Mouse (Mus musculus): ENCODE measurements around the gene Gna12. TPM values are rescaled to one million over a fixed set of nuclear protein-coding genes. Genes with fewer than 3 reads are reported as not detected.

The Gna12 gene
- polyA plus RNA-seq, 1 experiment from 2014 or later, result 31.1 TPM

DNA sequence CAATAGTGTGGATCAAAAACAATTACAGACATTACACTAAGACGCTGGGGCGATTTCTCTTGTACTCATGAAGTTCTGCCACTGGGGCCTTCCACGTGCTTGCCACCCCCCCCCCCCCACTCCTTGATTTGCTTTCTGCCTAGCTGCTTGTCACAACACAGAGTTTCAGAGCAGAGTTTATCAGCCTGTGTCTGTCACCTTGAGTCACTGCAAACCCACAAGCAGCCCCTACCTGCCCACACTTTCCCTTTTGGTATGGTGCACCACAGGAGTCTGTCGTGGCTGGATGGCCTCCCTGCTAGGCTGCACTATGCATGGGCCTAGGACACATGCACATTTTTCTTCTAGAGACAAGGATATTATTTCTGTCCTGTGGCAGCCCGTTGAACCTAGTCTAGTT, 31.5 kb downstream of the Gna12 start:
- Histone ChIP-seq H3K4me2 (no peak overlapping the region; the same call in 1 of the 2 replicates), H3K4me3 (ENCODE audit: low read depth, low read length) (no peak overlapping the region), H3K27me3 (replicated peaks; ENCODE audit: control insufficient read depth, insufficient read depth, low read length) (no peaks in the 10 kb centered on the region), H3K36me3 (ENCODE audit: control insufficient read depth, insufficient read depth, low read length) (no peaks in the 10 kb centered on the region), H3K9ac (ENCODE audit: low read depth, low read length) (peak overlapping the region; percentile 50; the same call in 1 of the 2 replicates), H3K9me3 (ENCODE audit: control insufficient read depth, low read length) (no peaks in the 10 kb centered on the region), H3K4me1 (replicated peaks; ENCODE audit: control insufficient read depth, insufficient read depth, low read length) (peaks cover 57% of the 10 kb centered on the region), H3K27ac (ENCODE audit: low read depth, low read length) (peak overlapping the region; percentile 61)
- ATAC-seq (replicated peaks; ENCODE audit: low FRiP score) (0 out of 2 replicates have a peak, but pooled peaks have one; percentile 8), DNase-seq (ENCODE audit: low spot score) (no peak)
- 48% methylated on average over 5 of the region's 5 CpGs for WGBS

DNA sequence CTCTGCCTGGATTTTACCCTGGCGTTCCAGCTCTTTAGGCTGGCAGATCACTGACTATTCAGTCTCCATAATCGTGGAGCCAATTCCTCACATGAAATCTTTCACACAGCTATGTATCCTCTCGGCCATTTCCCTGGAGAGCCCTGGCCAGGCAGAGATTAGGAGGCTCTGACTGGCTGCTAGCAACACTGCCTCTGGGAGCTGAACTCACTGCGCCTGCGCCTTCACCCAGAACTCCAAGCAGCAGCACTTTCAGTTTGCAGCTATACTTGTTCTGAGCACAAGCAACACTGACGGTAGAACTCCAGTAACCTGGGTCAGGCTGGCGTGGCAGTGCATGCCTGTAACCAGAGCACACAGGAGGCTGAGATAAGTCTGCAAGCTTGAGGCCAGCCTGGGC, 32.1 kb downstream of the Gna12 start:
- Histone ChIP-seq H3K9me3 (ENCODE audit: control insufficient read depth, low read length) (no peaks in the 10 kb centered on the region), H3K27ac (ENCODE audit: low read depth, low read length) (no peak overlapping the region; the same call in 1 of the 2 replicates), H3K27me3 (replicated peaks; ENCODE audit: control insufficient read depth, insufficient read depth, low read length) (no peaks in the 10 kb centered on the region), H3K4me1 (replicated peaks; ENCODE audit: control insufficient read depth, insufficient read depth, low read length) (peaks cover 63% of the 10 kb centered on the region), H3K36me3 (ENCODE audit: control insufficient read depth, insufficient read depth, low read length) (no peaks in the 10 kb centered on the region), H3K4me2 (peak overlapping the region; percentile 23; the same call in 1 of the 2 replicates), H3K9ac (ENCODE audit: low read depth, low read length) (peak overlapping the region; percentile 51; the same call in 1 of the 2 replicates), H3K4me3 (ENCODE audit: low read depth, low read length) (no peak overlapping the region)
- DNase-seq (ENCODE audit: low spot score), result no peak
- 60% methylated on average over 7 of the region's 7 CpGs for WGBS
- no peak for ATAC-seq (replicated peaks; ENCODE audit: low FRiP score)

DNA sequence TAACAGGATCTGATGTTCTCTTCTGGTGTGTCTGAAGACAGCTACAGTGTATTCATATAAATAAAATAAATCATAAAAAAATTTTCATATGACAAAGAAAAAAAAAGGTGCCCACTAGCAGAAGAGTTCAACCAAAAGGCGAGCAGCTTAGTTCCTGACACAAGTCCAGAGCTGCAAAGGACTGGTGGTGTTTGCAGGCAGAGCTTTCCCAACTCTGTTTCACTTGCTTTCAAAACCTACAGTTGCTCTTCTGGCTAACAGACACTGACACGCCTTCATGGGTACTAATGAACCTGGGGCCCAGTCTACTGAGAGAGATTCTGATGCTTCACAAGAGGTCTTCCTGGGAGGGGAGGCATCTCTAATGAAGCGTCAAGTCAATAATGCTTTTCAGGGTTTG, 34.2 kb downstream of the Gna12 start:
- WGBS, result 73% methylated on average over 3 of the region's 3 CpGs
- no peaks in the 10 kb centered on the region for H3K9me3 ChIP-seq (ENCODE audit: control insufficient read depth, low read length)
- H3K9ac ChIP-seq (ENCODE audit: low read depth, low read length), result 0 out of 2 replicates have a peak overlapping the region, but pooled peaks have one; percentile 2
- no peaks in the 10 kb centered on the region for H3K36me3 ChIP-seq (ENCODE audit: control insufficient read depth, insufficient read depth, low read length)
- no peak for ATAC-seq (replicated peaks; ENCODE audit: low FRiP score)
- no peak for DNase-seq (ENCODE audit: low spot score)
- no peak overlapping the region for H3K4me3 ChIP-seq (ENCODE audit: low read depth, low read length)
- H3K27ac ChIP-seq (ENCODE audit: low read depth, low read length), result peak overlapping the region; percentile 87; the same call in 1 of the 2 replicates
- peaks cover 74% of the 10 kb centered on the region for H3K4me1 ChIP-seq (replicated peaks; ENCODE audit: control insufficient read depth, insufficient read depth, low read length)
- H3K27me3 ChIP-seq (replicated peaks; ENCODE audit: control insufficient read depth, insufficient read depth, low read length), result no peaks in the 10 kb centered on the region
- H3K4me2 ChIP-seq, result no peak overlapping the region

DNA sequence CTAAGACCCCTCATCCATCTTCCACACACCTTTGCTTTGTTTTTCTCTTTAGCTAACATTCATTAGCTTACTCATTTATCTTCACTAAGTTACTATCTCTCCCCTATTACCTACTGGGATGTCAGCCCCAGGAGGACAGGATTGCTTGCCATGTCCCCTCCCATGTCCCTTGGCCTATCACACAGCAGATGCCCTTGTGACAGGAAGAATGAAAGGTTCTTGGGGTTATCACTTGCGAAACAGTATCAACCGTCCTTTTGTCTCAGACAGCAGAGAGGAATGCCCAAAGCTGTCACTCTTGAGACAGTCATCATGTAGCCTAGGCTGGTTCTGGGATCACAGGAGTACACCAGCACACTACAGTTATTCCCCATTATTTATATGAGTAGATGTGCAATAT, 35.1 kb downstream of the Gna12 start:
- Histone ChIP-seq H3K4me2 (peak overlapping the region; percentile 19), H3K27me3 (replicated peaks; ENCODE audit: control insufficient read depth, insufficient read depth, low read length) (no peaks in the 10 kb centered on the region), H3K36me3 (ENCODE audit: control insufficient read depth, insufficient read depth, low read length) (no peaks in the 10 kb centered on the region), H3K9me3 (ENCODE audit: control insufficient read depth, low read length) (no peaks in the 10 kb centered on the region), H3K27ac (ENCODE audit: low read depth, low read length) (peak overlapping the region; percentile 87), H3K9ac (ENCODE audit: low read depth, low read length) (no peak overlapping the region; the same call in 1 of the 2 replicates), H3K4me3 (ENCODE audit: low read depth, low read length) (no peak overlapping the region), H3K4me1 (replicated peaks; ENCODE audit: control insufficient read depth, insufficient read depth, low read length) (peaks cover 82% of the 10 kb centered on the region)
- WGBS, result 11% methylated on average over 2 of the region's 2 CpGs
- ATAC-seq (replicated peaks; ENCODE audit: low FRiP score) (peak; percentile 86), DNase-seq (ENCODE audit: low spot score) (no peak)

DNA sequence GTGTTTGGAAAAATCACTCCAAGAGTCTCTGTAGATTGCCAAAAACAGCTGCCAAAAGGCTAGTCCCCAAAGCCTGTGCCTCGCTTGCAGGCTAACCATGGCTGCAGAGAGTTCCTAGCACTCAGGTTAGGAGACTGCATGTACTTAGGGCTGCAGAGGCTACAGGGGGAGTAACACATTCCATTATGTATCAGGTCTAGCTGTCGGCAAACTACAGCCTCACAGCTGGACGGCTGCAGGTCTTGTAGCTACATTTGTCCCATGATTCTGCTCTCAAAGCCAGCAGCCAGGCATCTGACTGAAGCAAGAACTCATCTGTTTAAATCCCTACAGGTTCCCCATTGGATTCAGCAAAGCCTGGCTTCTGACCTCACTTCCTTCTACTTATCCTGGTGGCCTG, 35.5 kb downstream of the Gna12 start:
- WGBS, result 39% methylated on average over 3 of the region's 3 CpGs
- peak overlapping the region; percentile 13 for H3K9ac ChIP-seq (ENCODE audit: low read depth, low read length)
- no peak overlapping the region for H3K4me3 ChIP-seq (ENCODE audit: low read depth, low read length)

DNA sequence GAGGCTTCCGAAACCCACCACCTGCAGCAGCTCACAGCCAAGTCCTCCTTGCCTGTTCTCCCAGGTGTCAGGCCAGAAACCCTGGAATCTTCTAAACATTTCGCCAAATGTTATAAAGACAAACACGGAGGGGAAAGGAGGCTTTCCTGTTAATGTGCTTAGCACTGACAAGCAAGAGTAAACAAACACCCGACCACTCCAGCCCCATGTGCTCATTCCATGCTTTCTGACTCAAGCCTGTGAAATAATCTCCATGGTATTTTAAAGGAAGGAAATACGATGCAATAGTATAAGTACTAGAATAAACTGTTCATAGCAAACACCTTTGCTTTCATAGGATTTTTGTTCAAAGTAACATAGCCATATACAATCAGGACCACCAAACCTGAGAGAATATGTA, 38.0 kb downstream of the Gna12 start:
- H3K27ac ChIP-seq (ENCODE audit: low read depth, low read length), result 0 out of 2 replicates have a peak overlapping the region, but pooled peaks have one; percentile 89
- H3K36me3 ChIP-seq (ENCODE audit: control insufficient read depth, insufficient read depth, low read length), result no peaks in the 10 kb centered on the region; the same call in 1 of the 2 replicates
- 61% methylated on average over 5 of the region's 5 CpGs for WGBS
- no peak for ATAC-seq (replicated peaks; ENCODE audit: low FRiP score)
- H3K27me3 ChIP-seq (replicated peaks; ENCODE audit: control insufficient read depth, insufficient read depth, low read length), result no peaks in the 10 kb centered on the region
- H3K4me1 ChIP-seq (replicated peaks; ENCODE audit: control insufficient read depth, insufficient read depth, low read length), result peaks cover 78% of the 10 kb centered on the region
- H3K4me3 ChIP-seq (ENCODE audit: low read depth, low read length), result no peak overlapping the region
- no peaks in the 10 kb centered on the region for H3K9me3 ChIP-seq (ENCODE audit: control insufficient read depth, low read length)
- DNase-seq (ENCODE audit: low spot score), result no peak
- H3K9ac ChIP-seq (ENCODE audit: low read depth, low read length), result no peak overlapping the region
- no peak overlapping the region for H3K4me2 ChIP-seq

More for the DNA sequence above, 35.5 kb downstream of the Gna12 start:
- DNase-seq (ENCODE audit: low spot score) (no peak), ATAC-seq (replicated peaks; ENCODE audit: low FRiP score) (peak; percentile 18)
- Histone ChIP-seq H3K36me3 (ENCODE audit: control insufficient read depth, insufficient read depth, low read length) (no peaks in the 10 kb centered on the region; the same call in 1 of the 2 replicates), H3K27me3 (replicated peaks; ENCODE audit: control insufficient read depth, insufficient read depth, low read length) (no peaks in the 10 kb centered on the region), H3K4me1 (replicated peaks; ENCODE audit: control insufficient read depth, insufficient read depth, low read length) (peaks cover 86% of the 10 kb centered on the region), H3K4me2 (peak overlapping the region; percentile 19), H3K27ac (ENCODE audit: low read depth, low read length) (peak overlapping the region; percentile 87), H3K9me3 (ENCODE audit: control insufficient read depth, low read length) (no peaks in the 10 kb centered on the region)

DNA sequence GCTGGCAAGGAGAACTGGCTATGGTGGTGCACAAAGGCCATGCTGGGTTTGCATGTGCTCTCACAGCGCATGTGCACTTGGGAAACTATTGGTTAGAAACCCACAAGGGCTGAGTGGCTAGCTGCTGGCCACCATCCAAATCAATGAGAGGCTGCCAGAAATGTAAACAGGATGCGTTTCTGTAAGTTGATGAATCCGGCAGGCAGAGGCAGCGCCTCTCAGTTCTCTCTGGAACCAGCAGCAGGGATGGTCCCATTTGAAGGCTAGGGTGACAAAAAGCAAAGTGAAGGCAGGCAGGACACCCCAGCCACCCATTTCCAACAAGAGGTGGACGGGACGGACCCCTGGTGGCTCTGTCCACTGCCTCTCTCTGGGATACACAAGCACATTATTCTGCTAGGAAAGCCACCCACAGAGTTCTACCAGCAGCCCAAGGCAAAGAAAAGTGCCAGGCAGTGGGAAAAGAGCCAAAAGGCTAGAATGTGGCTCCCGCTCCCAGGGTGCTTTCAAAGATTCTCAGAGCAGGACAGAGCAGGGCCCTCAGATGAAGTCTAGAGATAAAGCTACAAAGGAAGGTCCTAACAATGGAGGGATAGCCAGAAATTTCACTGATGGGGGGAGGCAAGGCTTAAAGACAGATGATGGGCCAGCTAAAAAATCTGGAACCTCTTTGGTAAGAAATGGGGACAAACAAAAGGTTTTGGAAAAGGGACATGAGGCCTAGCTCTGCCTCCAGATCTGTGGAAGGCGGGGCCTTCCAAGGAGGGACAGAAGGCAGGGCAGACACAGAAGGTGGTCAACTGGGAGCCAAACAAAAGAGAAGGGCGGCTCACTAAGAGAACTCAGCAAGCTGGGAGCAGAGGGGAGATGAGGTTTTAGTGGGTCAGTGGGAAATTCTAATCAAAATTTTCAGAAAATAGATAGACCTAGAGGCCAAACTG, 39.0 kb downstream of the Gna12 start:
- Histone ChIP-seq H3K36me3 (ENCODE audit: control insufficient read depth, insufficient read depth, low read length) (no peaks in the 10 kb centered on the region; the same call in 1 of the 2 replicates), H3K9me3 (ENCODE audit: control insufficient read depth, low read length) (no peaks in the 10 kb centered on the region), H3K27me3 (replicated peaks; ENCODE audit: control insufficient read depth, insufficient read depth, low read length) (no peaks in the 10 kb centered on the region), H3K4me3 (ENCODE audit: low read depth, low read length) (no peak overlapping the region), H3K9ac (ENCODE audit: low read depth, low read length) (peak overlapping the region; percentile 22; the same call in 1 of the 2 replicates), H3K27ac (ENCODE audit: low read depth, low read length) (peak overlapping the region; percentile 89), H3K4me2 (peak overlapping the region; percentile 11), H3K4me1 (replicated peaks; ENCODE audit: control insufficient read depth, insufficient read depth, low read length) (peaks cover 68% of the 10 kb centered on the region)
- no peak for DNase-seq (ENCODE audit: low spot score)
- no peak for ATAC-seq (replicated peaks; ENCODE audit: low FRiP score)
- WGBS, result 57% methylated on average over 9 of the region's 9 CpGs

DNA sequence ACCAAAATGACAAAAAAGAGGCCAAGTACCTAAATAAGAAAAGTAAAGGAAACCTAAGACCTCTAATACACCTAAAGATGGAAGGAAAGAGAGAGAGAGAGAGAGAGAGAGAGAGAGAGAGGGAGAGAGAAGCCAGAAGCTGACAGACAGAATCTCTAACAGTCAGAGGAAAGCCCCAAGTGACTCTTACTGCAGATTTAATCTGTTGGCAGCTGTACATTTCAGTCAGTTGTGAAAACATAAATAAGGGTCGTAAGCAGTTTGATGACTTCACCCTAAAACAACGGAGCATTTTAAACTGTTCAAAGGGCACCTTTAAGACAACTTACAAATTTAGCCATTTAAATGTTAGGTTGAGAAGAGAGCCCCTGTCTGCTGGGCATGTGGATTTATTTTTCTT, 39.8 kb downstream of the Gna12 start:
- H3K4me3 ChIP-seq (ENCODE audit: low read depth, low read length), result no peak overlapping the region
- H3K4me1 ChIP-seq (replicated peaks; ENCODE audit: control insufficient read depth, insufficient read depth, low read length), result peaks cover 65% of the 10 kb centered on the region
- WGBS, result 58% methylated on average over 2 of the region's 2 CpGs
- DNase-seq (ENCODE audit: low spot score), result no peak
- ATAC-seq (replicated peaks; ENCODE audit: low FRiP score), result no peak
- H3K27ac ChIP-seq (ENCODE audit: low read depth, low read length), result peak overlapping the region; percentile 89
- no peak overlapping the region for H3K4me2 ChIP-seq
- H3K9me3 ChIP-seq (ENCODE audit: control insufficient read depth, low read length), result no peaks in the 10 kb centered on the region
- H3K27me3 ChIP-seq (replicated peaks; ENCODE audit: control insufficient read depth, insufficient read depth, low read length), result no peaks in the 10 kb centered on the region
- H3K9ac ChIP-seq (ENCODE audit: low read depth, low read length), result no peak overlapping the region
- H3K36me3 ChIP-seq (ENCODE audit: control insufficient read depth, insufficient read depth, low read length), result peaks cover under 1% of the 10 kb centered on the region; the same call in 1 of the 2 replicates

Measured in liver, embryonic 11.5 days (tissue).